Mouse (Mus musculus): ENCODE measurements around the gene Bloc1s4. TPM values are rescaled to one million over a fixed set of nuclear protein-coding genes. Genes with fewer than 3 reads are reported as not detected.

Gene Bloc1s4
- polyA plus RNA-seq, 1 experiment = 3.5 TPM

- H3K4me1 ChIP-seq (ENCODE audit: control insufficient read depth) = peaks cover 61% of the 10 kb centered on the region
These were observed 49.8 kb downstream of the Bloc1s4 start for GRCm38 (mm10) chr5:36698689-36699088.

GRCm38 (mm10) chr5:36698067-36698670 is 50.3 kb downstream of the Bloc1s4 start:
- H3K4me1 ChIP-seq (ENCODE audit: control insufficient read depth) = peaks cover 65% of the 10 kb centered on the region
- TF ChIP-seq TAL1 (IDR thresholded peaks at IDR 0.05; ENCODE audit: low read length) (no peak), GATA1 (IDR thresholded peaks at IDR 0.05; ENCODE audit: low read length) (no peak)
- no peak overlapping the region for H3K4me3 ChIP-seq (replicated peaks)
- no peaks in the 10 kb centered on the region for H3K9me3 ChIP-seq (ENCODE audit: control insufficient read depth, low read length)
- peaks cover 12% of the 10 kb centered on the region for H3K36me3 ChIP-seq (ENCODE audit: control insufficient read depth)
- H3K27me3 ChIP-seq (ENCODE audit: control insufficient read depth) = peaks cover 25% of the 10 kb centered on the region

More at GRCm38 (mm10) chr5:36698689-36699088, 49.8 kb downstream of the Bloc1s4 start:
- no peaks in the 10 kb centered on the region for H3K9me3 ChIP-seq (ENCODE audit: control insufficient read depth, low read length)
- TF ChIP-seq TAL1 (IDR thresholded peaks at IDR 0.05; ENCODE audit: low read length) = no peak
- no peak overlapping the region for H3K4me3 ChIP-seq (replicated peaks)
- peaks cover 7% of the 10 kb centered on the region for H3K36me3 ChIP-seq (ENCODE audit: control insufficient read depth)
- peaks cover 27% of the 10 kb centered on the region for H3K27me3 ChIP-seq (ENCODE audit: control insufficient read depth)

Other genes with a start within 250 kb of the Bloc1s4 start
- gene Tbc1d14, start 155.4 kb downstream of the Bloc1s4 start, polyA plus RNA-seq (2012) = 0.42 and 0.47 TPM in 2 replicates
- 1.6 and 2.0 TPM in 2 replicates for gene D5Ertd579e, start 52.6 kb downstream of the Bloc1s4 start, polyA plus RNA-seq (2012)
- 9.9 and 12.6 TPM in 2 replicates for gene Mrfap1, start 48.1 kb upstream of the Bloc1s4 start, polyA plus RNA-seq (2012)
- gene Man2b2, start 82.0 kb upstream of the Bloc1s4 start, polyA plus RNA-seq (2012) = 0.67 and 0.69 TPM in 2 replicates
- not detected in 2 replicates for gene Ppp2r2c, start 119.9 kb upstream of the Bloc1s4 start, polyA plus RNA-seq (2012)
- gene Wfs1, start 240.6 kb upstream of the Bloc1s4 start, polyA plus RNA-seq (2012) = 0.02 TPM in 1 of 2 replicates, not detected in the other

Data from erythroblast, embryonic 14.5 days (primary cell).